In the genomic region with DNA sequence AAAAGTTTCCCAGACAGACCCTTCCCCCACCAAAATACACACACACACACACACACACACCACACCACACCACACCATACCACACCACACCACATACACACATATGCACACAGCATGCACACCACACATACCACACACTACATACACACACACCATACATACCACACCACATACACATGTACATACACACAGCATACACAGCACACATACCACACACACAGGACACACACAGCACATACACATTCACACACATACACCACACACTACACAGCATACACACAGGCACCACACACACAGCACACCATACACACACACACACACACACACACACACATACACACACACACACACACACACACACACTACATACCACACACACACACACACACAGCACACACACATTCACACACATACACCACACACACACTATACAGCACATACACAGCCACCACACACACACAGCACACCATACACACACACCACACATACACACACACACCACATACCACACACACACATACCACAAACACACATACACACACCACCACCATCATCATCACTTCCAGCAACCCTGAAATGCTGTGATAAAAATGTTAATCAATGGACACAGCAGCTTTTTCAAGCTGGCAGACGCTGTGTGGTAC, we compare ENCODE assay signal across 12 mouse cellular contexts. TPM values are rescaled to one million over a fixed set of nuclear protein-coding genes. Genes with fewer than 3 reads are reported as not detected.
DNase-seq lines count a peak whose midpoint lies in the region; ATAC-seq and TF ChIP-seq lines count a peak whose summit lies in the region.
"Had no signal": no experiment of that assay in that cellular context is flagged by ENCODE, and none has a peak within 500 bp of the region (broad histone marks: within the 10 kb centered on the region; RNA-seq: fewer than 3 reads in every experiment).

No protein-coding gene starts in this region.

- H3K4me3 ChIP-seq in heart, embryonic 14.5 days (ENCODE audit: control insufficient read depth in 1 of 2, insufficient read depth in 1 of 2, low read depth in 1 of 2, low read length in 2 of 2) = no peak overlapping the region
- peak overlapping the region; percentile 10; the same call in 1 of the 2 replicates for H3K4me3 ChIP-seq in G1E (ENCODE audit: low read depth, low read length)
- no peak overlapping the region for H3K4me3 ChIP-seq in forebrain, embryonic 15.5 days
- H3K4me3 ChIP-seq in midbrain, embryonic 15.5 days = no peak overlapping the region

- no peaks in the 10 kb centered on the region for H3K36me3 ChIP-seq in heart, embryonic 14.5 days (ENCODE audit: control insufficient read depth, insufficient read depth, low read length)
- no peaks in the 10 kb centered on the region for H3K36me3 ChIP-seq in G1E (replicated peaks)
- no peaks in the 10 kb centered on the region for H3K36me3 ChIP-seq in forebrain, embryonic 15.5 days
- H3K36me3 ChIP-seq in midbrain, embryonic 15.5 days (replicated peaks) = no peaks in the 10 kb centered on the region

- 78% methylated on average over 1 of the region's 1 CpGs for WGBS in heart, embryonic 14.5 days
- WGBS in forebrain, embryonic 15.5 days = 68% methylated on average over 1 of the region's 1 CpGs
- WGBS in midbrain, embryonic 15.5 days = 88% methylated on average over 1 of the region's 1 CpGs

- no peak overlapping the region for H3K9ac ChIP-seq in heart, embryonic 14.5 days (ENCODE audit: low read length)
- no peak overlapping the region for H3K9ac ChIP-seq in forebrain, embryonic 15.5 days (replicated peaks)
- H3K9ac ChIP-seq in midbrain, embryonic 15.5 days = no peak overlapping the region

- H3K4me1 ChIP-seq in heart, embryonic 14.5 days (ENCODE audit: control insufficient read depth in 2 of 2, insufficient read depth in 2 of 2, low read length in 2 of 2) = no peaks in the 10 kb centered on the region
- H3K4me1 ChIP-seq in G1E (ENCODE audit: insufficient read depth, low read depth, low read length) = no peaks in the 10 kb centered on the region
- H3K4me1 ChIP-seq in forebrain, embryonic 15.5 days = peaks cover 18% of the 10 kb centered on the region
- H3K4me1 ChIP-seq in midbrain, embryonic 15.5 days = peaks cover 16% of the 10 kb centered on the region

- no peak overlapping the region for H3K27ac ChIP-seq in heart, embryonic 14.5 days (replicated peaks in 1 of 2; ENCODE audit: control insufficient read depth in 1 of 2, insufficient read depth in 1 of 2, low read depth in 2 of 2, low read length in 2 of 2)
- H3K27ac ChIP-seq in forebrain, embryonic 15.5 days (replicated peaks) = no peak overlapping the region
- no peak overlapping the region for H3K27ac ChIP-seq in midbrain, embryonic 15.5 days

- peak; percentile 64; the same call in 1 of the 2 replicates for ATAC-seq in heart, embryonic 14.5 days (ENCODE audit: insufficient number of reproducible peaks, insufficient read depth, low FRiP score, low read depth)
- no peak for ATAC-seq in G1E (ENCODE audit: extremely low read depth, insufficient number of reproducible peaks, low FRiP score, poor library complexity, severe bottlenecking)
- peak; percentile 81 for ATAC-seq in forebrain, embryonic 15.5 days (replicated peaks)
- peak; percentile 80 for ATAC-seq in midbrain, embryonic 15.5 days (replicated peaks)

- peak; percentile 3; the same call in 1 of the 2 replicates for TF ChIP-seq CTCF in G1E (IDR thresholded peaks at IDR 0.05; ENCODE audit: low read depth, low read length)

- H3K4me2 ChIP-seq in heart, embryonic 14.5 days (ENCODE audit: low read length) = no peak overlapping the region
- no peak overlapping the region for H3K4me2 ChIP-seq in forebrain, embryonic 15.5 days (replicated peaks)
- H3K4me2 ChIP-seq in midbrain, embryonic 15.5 days = no peak overlapping the region

- H3K9me3 ChIP-seq in heart, embryonic 14.5 days (ENCODE audit: control insufficient read depth, low read length) = no peaks in the 10 kb centered on the region
- H3K9me3 ChIP-seq in G1E (replicated peaks) = peaks cover 5% of the 10 kb centered on the region
- no peaks in the 10 kb centered on the region for H3K9me3 ChIP-seq in forebrain, embryonic 15.5 days
- H3K9me3 ChIP-seq in midbrain, embryonic 15.5 days = no peaks in the 10 kb centered on the region

- no peak for DNase-seq in heart, adult 9 months (ENCODE audit: low spot score in 2 of 2)
- no peak for DNase-seq in G1E (ENCODE audit: low spot score)
- DNase-seq in spleen, adult 12 weeks (ENCODE audit: low spot score) = no peak
- DNase-seq in cerebellum, postnatal 14 days = no peak
- no peak for DNase-seq in kidney, postnatal 10 days
- DNase-seq: heart, postnatal 4 days; lung, postnatal 4 days; right cerebral cortex, postnatal 25 days; thymus, postnatal 14 days had no signal

- peaks cover 7% of the 10 kb centered on the region; the same call in 1 of the 2 replicates for H3K27me3 ChIP-seq in heart, embryonic 14.5 days (ENCODE audit: control insufficient read depth, insufficient read depth, low read length)
- H3K27me3 ChIP-seq in G1E (ENCODE audit: insufficient read depth, low read length) = peaks cover 34% of the 10 kb centered on the region
- H3K27me3 ChIP-seq in forebrain, embryonic 15.5 days = peaks cover 34% of the 10 kb centered on the region
- 0 out of 2 replicates have a peak, but pooled peaks cover 3% of the 10 kb centered on the region for H3K27me3 ChIP-seq in midbrain, embryonic 15.5 days (replicated peaks)

RNA-seq across cellular contexts. Expression of a gene that starts 26.6 kb away (rescaled TPM):
- polyA plus RNA-seq in heart, embryonic 14.5 days (2014; fragmentation: Nextera tagmentation; extraction: Ambion mirVana) = 0.16 TPM in 1 of 2 replicates, not detected in the other
- total RNA-seq in G1E (2014; fragmentation: Nextera tagmentation) = 0.83 TPM in 1 of 2 replicates, not detected in the other
- 0.06 and 0.11 TPM in 2 replicates for total RNA-seq in G1E (2017)
- 0.04 TPM in 1 of 2 replicates, not detected in the other for polyA plus RNA-seq in G1E (2012)
- polyA plus RNA-seq in forebrain, embryonic 15.5 days (2015; fragmentation: Nextera tagmentation; extraction: Ambion mirVana) = not detected in 2 replicates
- not detected in 2 replicates for polyA plus RNA-seq in midbrain, embryonic 15.5 days (2015; fragmentation: Nextera tagmentation; extraction: Ambion mirVana)
- total RNA-seq: heart, postnatal 4 days had no signal

RNA-seq across cellular contexts. Expression of a gene that starts 46.0 kb away (rescaled TPM):
- polyA plus RNA-seq in heart, embryonic 14.5 days (2014; fragmentation: Nextera tagmentation; extraction: Ambion mirVana) = 58.6 and 64.9 TPM in 2 replicates
- total RNA-seq in G1E (2014; fragmentation: Nextera tagmentation) = 28.8 and 34.1 TPM in 2 replicates
- total RNA-seq in G1E (2017) = 14.1 and 15.1 TPM in 2 replicates
- polyA plus RNA-seq in G1E (2012) = 8.9 and 11.0 TPM in 2 replicates
- polyA plus RNA-seq in forebrain, embryonic 15.5 days (2015; fragmentation: Nextera tagmentation; extraction: Ambion mirVana) = 56.2 and 59.4 TPM in 2 replicates
- 60.0 and 63.8 TPM in 2 replicates for polyA plus RNA-seq in midbrain, embryonic 15.5 days (2015; fragmentation: Nextera tagmentation; extraction: Ambion mirVana)
